Mouse (Mus musculus) cerebellum, adult 18-20 months (tissue): ENCODE data around the gene Thada.
"Not testable (repeated sequence)": the region's sequence is repeated elsewhere in the genome, so short reads cannot be mapped to it uniquely, and the experiment has no call there.

ENCODE experiments used
- DNase-seq, 2 experiments: peaks; one replicate each; pipeline ENCODE4 v3.0.0; 2021

Gene Thada

GRCm38 (mm10) chr17:84256278-84256819, 209.7 kb downstream of the Thada start:
- no peak for DNase-seq

DNA sequence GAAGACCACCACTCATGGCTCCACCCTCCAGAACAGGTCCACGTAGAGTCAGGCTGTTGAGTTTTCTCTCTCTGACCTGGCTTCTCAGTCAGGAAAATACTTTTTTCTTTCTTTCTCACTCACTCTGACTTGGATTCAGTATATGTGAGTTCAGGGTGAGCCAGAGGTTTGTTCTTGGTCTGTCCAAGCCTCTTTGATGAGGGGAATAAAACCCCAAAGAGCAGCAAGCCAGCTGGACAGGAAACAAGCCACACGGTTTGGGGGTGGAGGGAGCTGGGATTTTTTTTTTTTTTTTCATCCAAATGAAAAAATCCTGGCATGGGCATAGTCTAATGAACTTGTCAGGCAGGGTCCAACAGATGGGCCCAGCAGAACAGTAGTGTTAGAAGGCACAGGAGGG, 210.2 kb downstream of the Thada start:
- DNase-seq = no peak

GRCm38 (mm10) chr17:84251426-84251825, 214.6 kb downstream of the Thada start:
- DNase-seq = no peak

GRCm38 (mm10) chr17:84244182-84244920, 221.7 kb downstream of the Thada start:
- no peak for DNase-seq

DNA sequence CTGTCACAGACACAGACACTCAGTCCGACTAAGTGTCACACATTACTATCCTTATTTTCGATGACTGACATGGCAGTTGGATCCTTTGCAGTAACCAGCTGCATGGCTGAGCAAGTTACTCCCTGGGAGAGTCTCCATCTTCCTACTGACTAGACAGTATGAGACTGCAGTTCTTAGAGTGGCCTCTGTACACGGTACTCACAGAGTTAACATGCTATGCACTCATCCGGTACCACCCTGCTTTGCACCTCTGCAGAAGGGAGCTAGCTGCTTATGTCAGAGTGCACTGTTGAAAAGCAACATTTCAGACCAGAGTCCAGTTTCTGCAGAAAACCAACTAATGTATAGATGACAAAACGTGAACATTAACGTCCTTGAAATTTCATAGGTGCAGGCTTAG, 222.2 kb downstream of the Thada start:
- no peak for DNase-seq

- no peak for DNase-seq
These were observed 224.6 kb downstream of the Thada start for GRCm38 (mm10) chr17:84241308-84241957.

- DNase-seq = no peak
These were observed 226.2 kb downstream of the Thada start for GRCm38 (mm10) chr17:84239679-84240292.

GRCm38 (mm10) chr17:84238174-84238573, 227.8 kb downstream of the Thada start:
- no peak for DNase-seq

DNA sequence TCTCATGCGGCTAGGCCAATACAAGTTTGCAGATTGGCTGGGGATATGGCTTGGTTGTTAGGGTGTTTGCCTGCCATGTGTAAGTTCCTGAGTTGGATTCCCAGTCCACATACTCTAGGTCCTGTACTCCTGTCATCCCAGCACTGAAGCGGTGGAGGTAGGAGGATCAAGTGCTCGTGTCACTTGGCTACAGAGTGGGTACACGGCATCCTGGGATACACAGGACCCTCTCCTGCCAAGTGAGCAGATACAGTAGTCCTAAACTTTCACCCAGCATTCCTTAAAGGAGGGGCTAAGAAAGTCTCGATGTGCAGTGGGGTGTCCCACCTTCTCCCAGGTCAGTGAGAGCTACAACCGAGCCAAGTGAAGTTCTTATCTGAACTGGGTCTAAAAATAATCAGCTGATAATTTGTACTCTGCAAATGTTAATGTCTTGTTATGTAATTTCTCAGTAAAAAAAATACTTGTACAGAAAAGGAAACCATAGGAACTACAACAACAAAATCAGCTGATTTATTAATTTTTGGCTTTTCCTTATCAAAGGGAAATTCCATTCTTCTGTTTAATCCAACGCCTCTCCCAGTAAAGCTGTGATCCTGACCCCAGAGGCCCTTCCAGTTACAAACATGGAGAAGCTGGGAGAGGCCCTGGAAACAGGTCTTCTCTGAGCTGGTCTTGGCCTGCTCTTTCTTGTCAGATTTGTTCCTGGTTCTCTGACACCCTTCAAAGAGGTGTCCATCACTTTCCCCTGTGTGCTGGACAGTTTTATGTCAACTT, 229.0 kb downstream of the Thada start:
- DNase-seq = no peak

GRCm38 (mm10) chr17:84235399-84235928, 230.5 kb downstream of the Thada start:
- DNase-seq = no peak

GRCm38 (mm10) chr17:84234785-84235184, 231.2 kb downstream of the Thada start:
- DNase-seq = not testable (repeated sequence)

DNA sequence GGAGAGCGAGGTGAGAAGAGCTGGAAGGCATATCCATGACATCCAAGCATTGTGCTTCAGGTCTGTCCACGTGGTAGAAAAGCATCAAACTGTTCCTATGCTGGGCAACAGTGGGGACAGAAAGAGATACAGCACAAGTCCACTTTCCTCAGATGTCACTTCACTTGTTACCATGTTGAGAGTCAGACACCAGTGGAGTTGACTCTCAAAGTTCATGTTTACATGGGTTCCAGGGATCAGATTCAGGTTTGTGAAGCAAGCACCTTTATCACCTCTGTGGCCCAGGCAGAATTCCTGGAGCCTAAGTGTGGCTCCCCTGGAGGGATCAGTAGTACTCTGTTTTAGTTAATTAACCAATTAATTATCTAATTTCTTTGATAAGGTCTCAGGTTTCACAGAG, 232.2 kb downstream of the Thada start:
- DNase-seq = no peak

GRCm38 (mm10) chr17:84231361-84231760, 234.6 kb downstream of the Thada start:
- DNase-seq = no peak

DNA sequence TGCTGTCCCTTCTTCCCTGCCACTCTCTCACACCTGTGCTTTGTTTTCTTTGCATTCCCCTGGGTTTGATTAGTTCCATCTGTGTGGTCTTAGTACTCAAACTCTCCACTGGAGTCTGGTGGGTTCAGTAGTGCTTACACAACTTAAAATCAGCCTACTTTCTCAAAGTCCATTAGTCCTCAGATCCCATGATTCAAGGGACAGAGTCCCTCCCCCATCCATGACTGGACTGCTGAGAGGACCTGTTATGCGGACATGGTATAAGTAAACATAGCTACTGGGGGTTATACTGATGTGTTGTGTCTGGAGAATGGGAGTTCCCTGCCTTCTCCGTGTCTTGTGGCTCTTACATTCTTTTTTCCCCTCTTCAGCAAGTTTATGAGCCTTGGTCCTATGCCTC, 237.8 kb downstream of the Thada start:
- DNase-seq = no peak

DNA sequence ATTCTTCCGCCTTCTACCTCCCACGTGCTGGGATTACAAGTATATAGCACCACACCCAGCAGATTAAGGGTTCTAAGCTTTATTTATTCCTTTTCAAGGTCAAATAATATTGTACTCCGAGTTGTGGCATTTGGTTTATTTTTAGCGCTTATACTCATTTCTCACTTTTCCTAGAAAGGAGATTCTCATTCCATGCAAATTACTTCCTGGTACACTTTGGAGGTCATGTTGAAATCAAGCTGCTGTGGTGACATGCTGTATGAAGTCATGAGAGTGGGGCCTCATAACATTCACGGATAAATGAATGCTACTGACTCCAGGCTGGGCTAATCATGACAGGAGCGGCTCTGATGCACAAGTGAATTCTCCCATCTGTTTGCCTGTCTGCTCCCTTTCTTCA, 239.3 kb downstream of the Thada start:
- DNase-seq = no peak

- no peak for DNase-seq
These were observed 239.8 kb downstream of the Thada start for GRCm38 (mm10) chr17:84226231-84226630.

DNA sequence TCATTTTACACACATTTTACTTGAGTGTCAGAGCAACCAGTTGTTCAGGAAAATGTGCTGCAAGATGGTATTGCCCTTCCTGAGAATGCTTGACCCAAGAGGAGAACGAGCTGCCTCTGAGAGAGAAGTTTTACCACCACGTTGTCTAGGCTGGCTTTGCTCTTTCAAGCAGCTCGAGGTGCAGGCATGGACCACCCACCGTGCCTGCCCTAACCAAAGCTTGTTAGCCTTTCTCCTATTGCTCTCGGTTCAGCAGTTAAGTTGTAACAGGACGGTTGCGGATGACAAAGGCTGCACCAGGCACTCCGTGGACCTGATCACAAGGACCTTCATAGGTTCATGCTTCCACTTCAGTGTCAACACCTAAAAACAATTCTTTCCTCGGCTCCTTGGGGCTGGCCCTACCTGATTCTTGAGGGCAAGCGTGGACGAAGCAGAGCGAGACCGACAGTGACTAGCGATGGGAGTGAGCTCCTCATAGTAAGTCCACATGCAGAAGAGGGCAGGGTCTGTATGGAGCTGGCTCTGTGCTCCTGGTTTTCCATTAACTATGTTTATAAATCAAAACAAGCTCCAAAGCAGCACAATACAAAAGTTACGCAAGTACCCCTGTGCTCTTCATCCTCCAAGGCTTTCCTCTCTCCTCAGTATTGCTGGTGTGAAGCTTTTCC, 241.7 kb downstream of the Thada start:
- DNase-seq = no peak

DNA sequence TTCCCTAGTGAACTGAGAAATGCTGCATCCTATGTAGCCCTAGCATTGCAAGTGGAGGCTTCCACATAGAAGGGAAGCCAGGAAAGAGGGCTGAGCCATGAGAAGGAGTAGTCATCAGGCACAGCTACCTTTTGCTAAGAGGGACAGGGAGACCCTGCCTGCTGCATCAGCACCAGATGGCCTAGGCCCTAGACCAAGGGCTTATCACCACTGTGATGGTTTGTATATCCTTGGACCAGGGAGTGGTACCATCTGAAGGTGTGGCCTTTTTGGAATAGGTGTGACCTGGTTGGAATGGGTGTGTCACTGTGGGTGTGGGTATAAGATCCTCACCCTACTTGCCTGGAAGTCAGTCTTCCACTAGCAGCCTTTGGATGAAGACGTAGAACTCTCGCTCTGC, 247.2 kb downstream of the Thada start:
- not testable (repeated sequence) for DNase-seq

GRCm38 (mm10) chr17:84217696-84218095, 248.3 kb downstream of the Thada start:
- no peak for DNase-seq

GRCm38 (mm10) chr17:84215264-84215960, 250.6 kb downstream of the Thada start:
- DNase-seq = peak in 1 of 2 experiments; percentile 12

DNA sequence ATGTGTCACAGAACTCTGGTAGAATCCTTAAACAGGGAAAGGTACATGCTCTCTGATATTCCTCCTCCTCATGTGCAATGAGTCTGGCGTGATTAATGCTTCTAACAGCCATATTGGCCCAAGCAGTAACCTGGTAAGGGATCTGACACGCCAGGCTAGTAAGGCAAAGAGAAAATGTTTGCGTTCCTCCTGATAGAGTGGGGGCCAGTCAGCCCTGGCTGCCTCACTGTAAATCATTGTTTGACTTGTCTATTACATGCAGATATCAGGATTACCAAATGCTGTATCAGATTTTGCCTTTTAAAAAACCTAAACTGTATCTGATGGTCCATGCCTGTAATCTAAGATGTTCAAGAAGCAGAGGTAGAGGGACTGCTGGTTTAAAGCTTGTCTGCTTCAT, 252.5 kb downstream of the Thada start:
- DNase-seq = no peak

DNA sequence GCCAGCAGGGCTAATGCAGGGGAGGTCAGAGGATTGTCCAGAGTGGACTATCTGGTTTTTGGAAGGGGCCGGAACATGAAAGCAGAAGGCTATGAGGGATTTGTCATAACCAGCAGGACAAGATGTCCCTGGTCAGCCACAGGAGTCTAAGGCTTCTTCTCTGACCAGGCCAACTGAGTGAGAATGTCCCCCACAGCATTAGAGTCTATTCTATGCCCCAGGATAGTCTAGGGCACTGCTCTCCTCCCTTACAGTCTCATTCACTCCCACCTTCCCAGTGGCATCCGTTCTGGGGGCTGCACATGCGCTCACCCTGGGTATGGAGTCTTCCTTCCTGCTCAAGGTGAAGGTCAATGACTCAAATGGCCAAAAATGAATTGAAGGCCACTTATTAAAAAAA, 258.4 kb downstream of the Thada start:
- DNase-seq = no peak
